Mouse (Mus musculus) urinary bladder, postnatal 10 days (tissue): Measurements from ENCODE around the gene Erich2.
"Not testable (repeated sequence)": the region's sequence is repeated elsewhere in the genome, so short reads cannot be mapped to it uniquely, and the experiment has no call there.

Source experiments
- DNase-seq: peaks from one replicate; pipeline ENCODE4 v3.0.0; 2022; ENCODE audit warnings: low spot score

The Erich2 gene

GRCm38 (mm10) chr2:70508496-70508895 lies at the start of gene Erich2:
Gene Erich2 (plus strand): TSS chr2:70508819.
- no peak for DNase-seq

GRCm38 (mm10) chr2:70463606-70464005 lies 45.0 kb upstream of the Erich2 start:
- no peak for DNase-seq

GRCm38 (mm10) chr2:70471136-70471535 lies 37.5 kb upstream of the Erich2 start:
- no peak for DNase-seq

GRCm38 (mm10) chr2:70471861-70472620 lies 36.6 kb upstream of the Erich2 start:
- no peak for DNase-seq

- no peak for DNase-seq
Measured at GRCm38 (mm10) chr2:70497715-70498318, 10.8 kb upstream of the Erich2 start.

DNA sequence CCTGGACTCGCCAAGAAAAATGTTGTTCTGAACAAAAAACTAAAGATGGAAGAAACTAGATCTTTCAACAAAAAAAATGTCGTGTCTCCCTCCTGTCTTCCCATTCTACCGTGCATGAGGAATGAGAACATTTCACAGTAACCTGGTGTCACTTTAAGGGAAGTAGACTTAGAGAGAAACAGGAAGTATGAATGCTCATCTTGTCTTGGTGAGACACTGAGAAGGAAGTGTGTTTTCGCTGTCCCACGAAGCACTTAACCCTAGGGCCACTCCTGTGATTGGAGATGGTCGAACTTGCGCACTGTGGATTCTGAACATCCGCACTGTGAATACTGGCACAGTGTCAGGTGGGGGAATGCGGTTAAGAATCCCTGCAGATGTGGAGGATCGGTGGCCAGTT lies 5.2 kb upstream of the Erich2 start:
- no peak for DNase-seq

DNA sequence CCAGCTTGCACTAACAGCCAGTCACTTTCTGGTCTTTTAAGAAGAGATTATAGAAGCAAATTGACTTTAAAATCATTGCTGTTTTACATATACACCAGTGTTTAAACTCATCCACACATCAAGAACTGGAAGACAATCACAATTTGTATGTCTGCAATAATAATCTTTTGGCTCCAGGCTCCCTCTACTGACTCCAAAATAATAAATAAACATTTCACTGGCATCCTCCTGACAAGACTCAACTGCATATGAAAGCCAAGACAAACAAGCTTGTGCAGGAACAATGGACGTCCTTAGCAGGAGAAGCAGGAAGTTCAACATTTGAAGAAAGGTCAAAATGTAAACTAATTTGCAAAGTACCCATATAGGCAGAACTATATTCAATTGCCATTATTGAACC lies 3.4 kb upstream of the Erich2 start:
- no peak for DNase-seq

- DNase-seq: no peak
Measured at GRCm38 (mm10) chr2:70505896-70506295, 2.7 kb upstream of the Erich2 start.

DNA sequence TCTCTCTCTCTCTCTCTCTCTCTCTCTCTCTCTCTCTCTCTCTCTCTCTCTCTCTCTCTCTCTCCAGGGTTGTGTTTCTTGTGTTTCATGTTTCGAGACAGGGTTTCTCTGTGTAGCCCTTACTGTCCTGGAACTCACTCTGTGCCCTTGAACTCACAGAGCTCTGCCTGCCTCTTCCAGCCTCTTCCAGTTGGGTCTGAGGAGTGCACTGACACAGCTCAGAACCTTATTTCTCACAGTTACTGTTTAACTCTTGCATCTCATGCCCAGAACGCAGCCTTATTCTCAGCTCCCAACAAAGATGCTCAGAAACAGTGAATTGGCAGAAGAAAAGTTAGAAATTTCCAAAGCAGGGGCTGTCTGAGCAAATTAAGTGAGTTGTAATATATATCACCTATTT lies 2.2 kb upstream of the Erich2 start:
- no peak for DNase-seq

DNA sequence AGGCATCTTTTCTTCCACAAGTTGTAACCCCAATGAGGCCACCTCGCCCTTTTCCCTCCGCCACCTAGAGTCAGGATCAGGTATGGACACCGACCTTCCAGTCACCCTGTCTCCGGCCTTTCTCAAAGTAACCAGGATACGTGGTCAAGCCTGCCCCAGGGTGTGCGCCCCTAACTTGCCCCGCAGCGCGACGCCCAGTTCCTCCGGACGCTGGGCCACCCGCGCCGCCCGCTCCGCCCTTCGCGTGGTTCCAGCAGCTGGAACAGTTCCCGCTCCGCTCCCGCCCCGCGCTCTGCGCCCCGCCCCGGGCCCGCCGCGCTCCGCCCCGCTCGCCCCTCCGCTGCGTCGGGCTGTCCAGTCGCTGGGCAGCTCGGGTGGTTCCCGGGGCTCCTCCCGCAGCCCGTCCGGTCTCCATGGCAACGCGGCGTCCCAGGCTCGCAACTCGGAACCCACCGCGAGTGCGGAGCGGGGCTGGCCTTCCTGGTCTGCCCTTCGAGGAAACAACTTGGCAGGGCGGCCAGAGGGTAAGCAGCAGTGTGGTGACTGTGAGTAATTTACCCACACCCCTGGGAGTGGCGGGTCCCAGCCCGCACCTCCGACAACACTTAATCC lies 508 bp downstream of the Erich2 start:
- DNase-seq: peak; percentile 18

DNA sequence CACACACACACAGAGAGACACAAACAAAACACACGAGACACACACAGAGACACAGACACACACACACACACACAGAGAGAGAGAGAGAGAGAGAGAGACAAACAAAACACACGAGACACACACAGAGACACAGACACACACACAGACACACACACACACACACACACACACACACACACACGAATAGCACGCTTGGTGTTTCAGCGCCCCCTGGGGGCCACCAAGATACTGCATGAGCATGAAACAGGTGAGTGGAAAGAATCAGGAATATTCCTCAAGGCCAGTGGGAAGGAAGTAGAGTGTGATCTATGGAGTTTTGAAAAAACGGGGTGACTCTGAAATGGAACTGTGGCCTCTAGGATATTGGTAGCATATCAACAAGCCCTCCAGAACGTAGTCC lies 29.7 kb downstream of the Erich2 start:
- DNase-seq: not testable (repeated sequence)

DNA sequence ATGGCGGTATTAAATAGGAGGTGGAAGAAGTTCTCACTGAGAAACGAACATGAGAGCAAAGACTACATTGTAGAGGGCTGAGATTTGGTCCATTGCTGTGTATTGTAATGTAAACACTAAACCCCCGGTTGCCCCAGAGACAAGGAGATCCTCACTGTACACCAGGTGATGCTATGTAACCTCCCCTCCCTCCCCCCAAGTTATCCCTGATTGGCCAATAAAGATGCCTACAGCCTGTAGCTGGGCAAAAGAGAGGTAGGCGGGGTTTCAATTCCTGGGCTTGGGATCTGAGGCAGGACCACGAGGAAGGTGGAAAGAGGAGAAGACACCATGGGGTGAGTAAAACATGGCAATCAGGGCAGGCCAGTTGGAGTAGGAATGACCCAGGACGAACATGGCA lies 42.1 kb downstream of the Erich2 start:
- no peak for DNase-seq

GRCm38 (mm10) chr2:70551446-70551845 lies 42.8 kb downstream of the Erich2 start:
- DNase-seq: no peak

DNA sequence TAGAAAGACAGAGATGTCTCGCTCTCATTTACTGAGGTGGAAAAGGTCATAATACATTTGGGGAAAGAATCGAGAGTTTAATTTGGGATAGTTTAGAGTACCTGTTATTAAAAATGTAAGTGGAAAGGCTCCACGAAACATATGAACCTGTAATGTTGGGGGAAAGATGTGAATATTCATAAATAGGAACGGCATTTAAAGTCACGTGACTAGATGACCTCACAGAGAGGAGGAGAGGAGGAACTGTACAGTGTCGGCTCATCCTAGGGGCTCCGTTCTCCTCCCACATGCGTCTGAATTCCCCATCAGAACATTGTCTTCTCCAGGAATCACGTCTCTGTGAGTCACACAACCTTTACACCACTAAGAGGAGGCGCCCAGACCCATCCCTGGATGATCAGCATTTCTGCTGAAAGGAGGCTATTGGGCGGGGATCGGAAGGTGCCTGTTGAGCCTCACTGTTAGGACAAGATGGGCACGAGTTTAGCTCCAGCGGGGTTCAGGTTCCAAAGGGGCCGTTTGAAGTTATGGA lies 43.5 kb downstream of the Erich2 start:
- DNase-seq: no peak

DNA sequence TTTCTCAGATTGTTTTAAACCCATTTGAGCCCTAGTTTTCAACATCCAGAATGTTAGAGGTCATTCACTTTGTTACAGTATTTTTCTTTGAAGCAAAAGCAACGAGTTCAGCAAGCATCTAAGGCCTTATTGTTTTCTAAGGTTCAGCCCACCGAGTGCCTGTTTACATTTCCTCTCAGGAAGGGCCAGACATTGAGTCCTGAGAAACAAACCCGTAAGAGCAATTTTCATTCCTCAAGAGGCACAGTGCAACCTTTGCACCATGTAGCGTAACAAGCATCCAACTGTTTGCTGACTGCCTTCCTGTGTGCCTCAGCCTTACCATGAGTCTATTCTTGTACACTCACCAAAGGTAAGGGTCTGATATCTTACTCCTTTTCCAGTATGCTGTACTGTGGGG lies 44.2 kb downstream of the Erich2 start, which contains the start of gene Gad1:
Gene Gad1, plus strand, starts transcription at position 301 of the 400 bp plus-strand sequence.
- no peak for DNase-seq

DNA sequence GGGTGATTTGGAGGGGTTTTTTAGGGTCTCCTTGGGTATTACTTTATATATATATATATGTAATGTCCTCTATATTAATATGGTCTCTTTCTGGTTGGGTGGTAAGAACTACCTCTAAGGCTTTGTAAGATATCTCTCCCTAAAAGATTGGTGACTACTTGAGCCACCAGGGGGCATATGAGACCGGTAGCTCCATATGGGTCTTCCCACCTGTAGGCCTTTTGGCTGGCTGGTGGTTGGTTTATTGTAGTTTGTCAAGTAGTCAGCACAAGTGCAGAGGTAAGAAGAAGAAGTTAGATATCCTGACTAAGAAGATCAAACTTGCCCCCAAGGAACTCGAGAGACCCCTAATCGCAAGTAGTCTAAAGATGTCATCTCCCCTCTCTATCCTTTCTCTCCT lies 45.2 kb downstream of the Erich2 start:
- no peak for DNase-seq

DNA sequence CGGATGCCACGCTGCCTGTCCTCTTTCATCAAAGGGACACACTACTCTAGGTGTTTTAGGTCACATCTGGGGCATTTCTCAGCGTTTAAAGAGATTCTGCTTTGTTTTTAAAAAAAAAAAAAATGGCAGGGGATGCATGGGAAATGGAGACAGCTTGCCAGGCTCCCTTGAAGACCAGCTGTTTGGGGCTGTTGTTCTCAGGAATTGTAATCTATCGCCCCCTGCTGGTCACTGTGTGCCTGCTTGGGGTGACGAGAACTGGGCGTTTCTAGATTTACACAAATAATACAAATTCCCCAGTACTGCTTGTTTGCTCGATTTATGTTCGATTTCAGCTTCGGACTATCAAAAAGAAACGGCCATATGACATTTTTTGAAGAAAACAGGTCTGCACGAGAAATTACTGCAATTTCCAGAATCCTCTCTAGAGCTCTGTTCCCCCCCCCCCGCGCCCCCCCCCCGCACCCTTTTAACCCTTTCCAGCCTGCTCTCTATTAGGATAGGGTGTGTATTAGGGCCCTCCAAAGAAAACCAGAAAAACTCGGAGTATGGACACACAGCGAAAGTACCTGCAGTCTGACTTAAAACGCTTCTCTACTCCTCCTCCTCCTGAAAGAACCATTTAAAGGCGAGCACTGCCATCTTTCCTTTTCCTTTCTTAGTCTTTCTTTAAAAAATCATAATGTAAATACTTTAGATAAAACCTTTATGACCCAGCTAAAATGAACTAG lies 49.7 kb downstream of the Erich2 start:
- DNase-seq: no peak

GRCm38 (mm10) chr2:70558843-70559451 lies 50.3 kb downstream of the Erich2 start:
- no peak for DNase-seq

DNA sequence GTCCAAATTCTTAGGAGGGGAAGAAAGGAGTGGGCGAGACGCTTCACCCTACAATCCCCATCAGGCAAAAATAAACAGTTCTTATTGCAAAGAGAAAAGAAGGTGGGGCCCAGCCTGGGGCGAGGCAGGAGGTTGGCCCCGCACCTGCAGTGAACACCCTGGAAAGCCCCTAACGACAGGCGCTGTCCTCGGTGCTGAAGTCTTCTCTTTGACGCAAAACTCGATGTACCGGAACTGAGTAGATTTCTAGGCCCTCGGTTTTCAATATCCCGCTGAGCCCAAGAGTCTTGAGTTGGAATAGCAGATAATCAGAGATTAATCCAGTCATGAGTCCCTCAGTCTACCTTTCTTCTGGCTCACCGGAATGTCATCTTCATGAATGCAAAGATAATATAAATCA lies 50.9 kb downstream of the Erich2 start:
- no peak for DNase-seq

DNA sequence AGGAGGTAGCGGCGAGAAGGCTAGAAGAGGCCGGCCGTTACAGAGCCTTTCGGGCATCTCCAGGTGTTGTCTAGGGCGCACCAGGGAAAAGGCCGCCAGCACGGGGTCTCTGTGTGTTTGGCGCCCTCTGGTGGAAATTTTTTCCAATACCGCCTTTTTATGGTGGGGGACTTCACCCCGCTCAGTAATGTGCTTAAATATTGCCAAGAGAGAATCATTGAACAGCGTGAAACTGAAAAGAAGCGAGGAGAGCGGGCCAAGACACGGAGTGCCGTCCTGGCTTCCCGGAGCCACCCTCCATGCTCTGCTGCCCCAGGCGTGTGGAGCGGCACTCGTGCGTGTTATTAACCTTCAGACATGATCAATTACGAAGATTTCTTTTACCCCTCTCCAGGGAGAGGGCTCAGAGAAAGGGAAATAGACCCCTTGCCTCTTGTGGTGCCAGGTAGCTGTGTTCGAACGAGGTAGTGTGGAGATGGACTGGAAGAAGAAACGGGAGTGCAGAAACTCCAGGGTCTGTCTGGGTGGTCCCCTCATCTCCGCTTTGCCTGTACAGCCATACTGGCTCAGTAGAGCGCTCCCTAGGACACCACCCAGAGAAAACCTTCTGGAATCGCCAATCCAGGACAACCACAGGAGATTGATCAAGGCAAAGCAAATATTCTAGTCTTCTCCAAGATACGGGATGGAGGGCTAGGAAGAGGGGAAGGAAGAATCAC lies 52.6 kb downstream of the Erich2 start:
- DNase-seq: no peak

- DNase-seq: no peak
Measured at GRCm38 (mm10) chr2:70562011-70562491, 53.4 kb downstream of the Erich2 start.
